Mouse (Mus musculus): Measurements from ENCODE around the gene Clk4.

DNA sequence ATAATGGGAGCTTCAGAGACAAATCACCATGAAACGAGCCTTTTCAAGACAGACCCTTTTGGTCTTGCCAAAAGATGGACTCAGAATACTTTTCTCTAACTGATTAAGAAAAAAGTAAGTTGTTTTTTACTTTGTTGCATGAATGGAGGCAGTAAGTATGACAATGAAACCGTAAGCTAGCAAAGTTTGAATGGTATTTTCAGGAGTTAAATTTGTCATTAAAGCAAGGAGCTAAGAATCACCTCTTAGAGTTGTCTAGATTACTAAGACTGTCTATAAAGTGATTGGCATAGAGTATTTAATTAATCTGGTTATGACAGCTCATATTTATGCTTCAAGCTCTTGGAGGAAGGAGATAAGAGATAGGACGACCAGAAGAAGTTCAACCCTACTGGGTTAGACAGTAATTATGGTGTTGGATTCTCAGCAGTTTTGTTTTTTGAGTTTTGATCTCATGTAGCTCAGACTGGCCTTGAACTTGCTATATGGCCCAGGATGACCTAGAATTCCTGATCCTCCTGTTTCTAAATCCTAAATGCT is at the start of gene Clk4:
- TF ChIP-seq TAL1 (IDR thresholded peaks at IDR 0.05; ENCODE audit: low read length) (peak; percentile 21; the same call in 1 of the 2 replicates), CTCF (IDR thresholded peaks at IDR 0.05 in 2 of 3, conservative IDR thresholded peaks at IDR 0.05 in 1 of 3; ENCODE audit: control insufficient read depth in 1 of 3, insufficient read depth in 1 of 3, low read depth in 2 of 3, low read length in 3 of 3, poor library complexity in 1 of 3, severe bottlenecking in 1 of 3) (no peak), ZNF384 (IDR thresholded peaks at IDR 0.05; ENCODE audit: low read depth, low read length) (no peak), MAX (IDR thresholded peaks at IDR 0.05; ENCODE audit: low read length) (no peak), NRF1 (IDR thresholded peaks at IDR 0.05; ENCODE audit: insufficient read depth, low read depth, low read length, poor library complexity, severe bottlenecking) (no peak), EP300 (IDR thresholded peaks at IDR 0.05; ENCODE audit: low read depth in 1 of 2, low read length in 2 of 2) (peak; percentile 66 to 67; a peak in 3 of 4 replicates), POLR2A (IDR thresholded peaks at IDR 0.05; ENCODE audit: control insufficient read depth in 1 of 2, insufficient read depth in 1 of 2, low read depth in 1 of 2, low read length in 2 of 2, poor library complexity in 1 of 2) (no peak), GATA1 (IDR thresholded peaks at IDR 0.05; ENCODE audit: low read depth, low read length) (peak; percentile 86), ZKSCAN1 (IDR thresholded peaks at IDR 0.05; ENCODE audit: low read depth, low read length) (no peak)

Measured in MEL (cell line).